Mouse (Mus musculus): ENCODE measurements around the gene Sppl3.
A peak's percentile ranks its signal among the peaks of the same experiment; 100 is the strongest.

Gene Sppl3

DNA sequence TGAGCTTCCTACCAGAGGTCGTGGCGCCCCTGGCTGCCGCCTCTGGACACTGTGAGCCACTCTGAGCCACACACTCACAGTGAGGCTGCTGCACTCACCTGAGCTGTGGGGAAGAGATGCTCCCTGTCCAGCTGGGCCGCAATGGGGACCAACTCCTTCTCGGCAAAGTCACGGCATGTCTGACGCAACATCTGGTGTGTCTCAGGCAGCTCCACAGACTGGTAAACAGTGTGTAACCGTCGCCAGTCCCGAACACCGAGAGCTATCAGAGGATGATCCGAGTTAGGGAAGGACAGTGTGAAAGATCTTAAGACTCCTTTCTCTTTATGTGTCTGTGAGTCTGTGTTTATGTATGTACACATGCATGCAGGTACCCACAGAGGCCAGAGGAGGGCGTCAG, 106.5 kb downstream of the Sppl3 start:
- H3K36me3 ChIP-seq (ENCODE audit: insufficient read depth, low read length): peaks cover 50% of the 10 kb centered on the region
- no peak for TF ChIP-seq NANOG (IDR thresholded peaks at IDR 0.05; ENCODE audit: borderline replicate concordance, low read length)
- TF ChIP-seq POU5F1 (IDR thresholded peaks at IDR 0.05; ENCODE audit: borderline replicate concordance, low read length): no peak
- TF ChIP-seq CTCF (conservative IDR thresholded peaks at IDR 0.05; ENCODE audit: low read length): no peak; the same call in 1 of the 2 replicates
- H3K27me3 ChIP-seq (ENCODE audit: insufficient read depth, low read length): no peaks in the 10 kb centered on the region
- H3K9me3 ChIP-seq (ENCODE audit: low read length): no peaks in the 10 kb centered on the region
- H3K4me3 ChIP-seq (replicated peaks; ENCODE audit: low read length): no peak overlapping the region; the same call in 1 of the 2 replicates
- peaks cover 69% of the 10 kb centered on the region for H3K4me1 ChIP-seq (replicated peaks; ENCODE audit: low read depth, low read length)

- peak within 1 kb of the TSS; percentile 97 for H3K4me3 ChIP-seq (replicated peaks; ENCODE audit: low read length)
- H3K4me1 ChIP-seq (replicated peaks; ENCODE audit: low read depth, low read length): peaks cover 54% of the 10 kb centered on the region
- no peaks in the 10 kb centered on the region for H3K27me3 ChIP-seq (ENCODE audit: insufficient read depth, low read length)
- no peaks in the 10 kb centered on the region for H3K9me3 ChIP-seq (ENCODE audit: low read length)
- peaks cover 57% of the 10 kb centered on the region for H3K36me3 ChIP-seq (ENCODE audit: insufficient read depth, low read length)
- TF ChIP-seq POU5F1 (IDR thresholded peaks at IDR 0.05; ENCODE audit: borderline replicate concordance, low read length) (no peak), NANOG (IDR thresholded peaks at IDR 0.05; ENCODE audit: borderline replicate concordance, low read length) (no peak), CTCF (conservative IDR thresholded peaks at IDR 0.05; ENCODE audit: low read length) (no peak)
Observed at GRCm38 (mm10) chr5:115118961-115119570, 108.1 kb downstream of the Sppl3 start, which contains the start of gene Acads. TSS of gene Acads (minus strand) at chr5:115119346.

DNA sequence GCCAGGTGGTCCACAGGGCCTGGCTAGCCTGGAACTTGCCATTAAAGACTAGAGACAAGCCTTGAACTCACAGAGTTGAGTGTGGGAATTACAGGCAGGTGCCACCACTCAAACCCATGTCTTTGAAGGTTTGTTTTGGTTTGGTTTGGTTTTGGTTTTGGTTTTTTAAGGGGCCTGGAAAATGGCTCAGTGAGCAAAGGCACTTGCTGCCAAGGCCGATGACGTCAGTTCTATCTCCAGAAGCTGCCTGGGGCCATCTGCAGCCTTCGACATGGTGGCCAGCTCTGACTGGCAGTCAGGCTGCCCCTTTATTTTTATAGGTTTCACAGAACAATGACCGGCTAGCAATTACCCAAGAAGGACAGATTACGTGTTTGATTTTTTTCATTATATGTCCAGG, 110.0 kb downstream of the Sppl3 start:
- no peak overlapping the region for H3K4me3 ChIP-seq (replicated peaks; ENCODE audit: low read length)
- no peaks in the 10 kb centered on the region for H3K27me3 ChIP-seq (ENCODE audit: insufficient read depth, low read length)
- no peak for TF ChIP-seq NANOG (IDR thresholded peaks at IDR 0.05; ENCODE audit: borderline replicate concordance, low read length)
- TF ChIP-seq CTCF (conservative IDR thresholded peaks at IDR 0.05; ENCODE audit: low read length): no peak
- no peak for TF ChIP-seq POU5F1 (IDR thresholded peaks at IDR 0.05; ENCODE audit: borderline replicate concordance, low read length)
- H3K9me3 ChIP-seq (ENCODE audit: low read length): no peaks in the 10 kb centered on the region
- H3K4me1 ChIP-seq (replicated peaks; ENCODE audit: low read depth, low read length): peaks cover 63% of the 10 kb centered on the region
- H3K36me3 ChIP-seq (ENCODE audit: insufficient read depth, low read length): peaks cover 60% of the 10 kb centered on the region

DNA sequence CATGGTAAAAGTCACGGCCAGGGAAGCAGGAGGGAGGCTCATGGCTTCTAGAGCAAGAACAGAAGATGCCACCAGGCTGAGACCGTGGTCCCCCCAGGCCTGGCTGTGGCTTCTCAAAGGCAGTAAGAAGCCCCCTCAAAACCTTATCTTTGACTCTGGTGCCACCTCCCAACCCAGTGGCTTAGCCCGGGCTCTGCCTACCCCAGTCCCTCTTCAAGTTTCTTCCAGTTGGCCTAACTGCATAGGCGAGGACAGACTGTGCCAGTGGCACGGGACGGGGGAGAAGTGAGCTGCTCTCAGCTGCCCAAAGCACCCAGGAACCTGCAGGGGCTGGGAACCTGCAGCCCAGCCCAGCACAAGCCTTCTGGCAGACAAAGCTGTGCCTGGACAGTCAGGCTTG, 113.8 kb downstream of the Sppl3 start:
- H3K4me3 ChIP-seq (replicated peaks; ENCODE audit: low read length): no peak overlapping the region
- H3K9me3 ChIP-seq (ENCODE audit: low read length): no peaks in the 10 kb centered on the region
- peaks cover 60% of the 10 kb centered on the region for H3K4me1 ChIP-seq (replicated peaks; ENCODE audit: low read depth, low read length)
- TF ChIP-seq POU5F1 (IDR thresholded peaks at IDR 0.05; ENCODE audit: borderline replicate concordance, low read length): no peak
- no peak for TF ChIP-seq CTCF (conservative IDR thresholded peaks at IDR 0.05; ENCODE audit: low read length)
- TF ChIP-seq NANOG (IDR thresholded peaks at IDR 0.05; ENCODE audit: borderline replicate concordance, low read length): no peak
- H3K36me3 ChIP-seq (ENCODE audit: insufficient read depth, low read length): peaks cover 75% of the 10 kb centered on the region
- no peaks in the 10 kb centered on the region for H3K27me3 ChIP-seq (ENCODE audit: insufficient read depth, low read length)

DNA sequence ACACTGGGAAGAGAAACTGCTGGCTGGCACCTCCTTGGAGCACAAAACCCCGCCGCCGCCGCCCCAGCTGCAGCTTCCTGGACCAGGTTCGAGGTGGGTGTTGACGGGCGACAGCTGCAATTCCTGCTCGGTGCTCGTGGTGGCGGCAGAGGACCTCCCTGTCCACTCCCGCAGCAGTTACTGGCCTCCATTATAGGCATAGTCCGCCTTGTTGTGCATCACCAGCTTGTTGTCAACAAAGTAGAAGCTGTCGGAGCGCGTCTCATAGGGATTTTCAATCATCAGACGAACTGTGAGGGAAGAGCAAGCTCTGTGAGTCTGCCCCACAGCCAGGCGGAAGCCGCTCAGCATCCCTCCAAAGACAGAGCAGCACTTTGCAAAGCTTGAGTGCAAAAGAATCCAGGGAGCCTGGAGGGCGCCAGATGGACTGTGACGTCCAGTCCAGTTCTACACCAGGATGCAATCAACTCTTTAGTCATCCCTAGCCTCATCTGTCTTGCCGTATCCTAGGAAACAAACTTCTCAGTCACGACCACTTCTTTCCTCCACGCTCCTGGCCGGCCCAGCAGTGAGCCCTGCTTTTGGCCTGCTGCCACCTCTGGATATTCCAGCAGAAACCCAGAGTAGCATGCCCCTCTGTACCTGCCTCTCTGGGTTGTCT, 114.4 kb downstream of the Sppl3 start:
- no peaks in the 10 kb centered on the region for H3K27me3 ChIP-seq (ENCODE audit: insufficient read depth, low read length)
- peaks cover 81% of the 10 kb centered on the region for H3K36me3 ChIP-seq (ENCODE audit: insufficient read depth, low read length)
- H3K4me3 ChIP-seq (replicated peaks; ENCODE audit: low read length): peak overlapping the region; percentile 35; the same call in 1 of the 2 replicates
- no peak for TF ChIP-seq NANOG (IDR thresholded peaks at IDR 0.05; ENCODE audit: borderline replicate concordance, low read length)
- TF ChIP-seq CTCF (conservative IDR thresholded peaks at IDR 0.05; ENCODE audit: low read length): peak; percentile 78
- H3K9me3 ChIP-seq (ENCODE audit: low read length): no peaks in the 10 kb centered on the region
- H3K4me1 ChIP-seq (replicated peaks; ENCODE audit: low read depth, low read length): peaks cover 60% of the 10 kb centered on the region

- peak overlapping the region; percentile 35; the same call in 1 of the 2 replicates for H3K4me3 ChIP-seq (replicated peaks; ENCODE audit: low read length)
- H3K27me3 ChIP-seq (ENCODE audit: insufficient read depth, low read length): no peaks in the 10 kb centered on the region
- no peaks in the 10 kb centered on the region for H3K9me3 ChIP-seq (ENCODE audit: low read length)
- no peak for TF ChIP-seq CTCF (conservative IDR thresholded peaks at IDR 0.05; ENCODE audit: low read length)
- no peak for TF ChIP-seq POU5F1 (IDR thresholded peaks at IDR 0.05; ENCODE audit: borderline replicate concordance, low read length)
- no peak for TF ChIP-seq NANOG (IDR thresholded peaks at IDR 0.05; ENCODE audit: borderline replicate concordance, low read length)
- H3K4me1 ChIP-seq (replicated peaks; ENCODE audit: low read depth, low read length): peaks cover 55% of the 10 kb centered on the region
- peaks cover 95% of the 10 kb centered on the region for H3K36me3 ChIP-seq (ENCODE audit: insufficient read depth, low read length)
Observed at GRCm38 (mm10) chr5:115126578-115127312, 115.8 kb downstream of the Sppl3 start.

DNA sequence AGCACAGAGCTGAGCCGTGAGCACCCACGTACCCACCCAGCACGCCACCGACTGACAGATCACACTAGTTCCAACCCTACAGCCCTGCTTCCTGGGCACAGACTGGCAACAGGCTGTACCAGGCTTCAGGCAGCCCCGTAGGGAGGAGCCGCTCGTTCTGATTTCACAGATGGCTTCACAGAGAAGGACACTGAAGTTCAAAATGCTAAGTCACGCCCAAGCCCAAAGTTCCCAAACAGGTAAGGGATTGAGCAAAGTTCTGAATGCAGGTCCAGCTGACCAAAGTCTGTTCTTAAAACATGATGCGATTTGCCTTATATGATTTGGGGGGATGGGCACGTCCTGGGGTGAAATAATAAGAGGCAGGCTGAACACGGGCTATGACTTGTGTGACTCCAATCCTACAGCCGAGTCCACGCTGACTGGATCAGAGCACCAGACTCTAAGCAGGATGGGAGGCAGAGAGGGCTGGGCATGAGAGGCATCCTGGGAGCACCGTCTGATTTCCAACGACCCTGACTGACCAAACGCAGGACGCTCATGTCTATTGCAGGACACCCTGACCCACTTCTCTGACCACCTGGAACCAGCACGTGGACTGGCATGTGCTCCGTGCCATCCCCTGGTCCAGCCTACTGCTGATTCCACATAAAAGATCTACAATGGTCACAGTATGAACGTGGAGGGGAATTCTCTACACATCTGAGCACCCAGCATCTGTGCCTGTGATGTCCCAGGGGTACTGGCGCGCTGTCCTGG, 116.7 kb downstream of the Sppl3 start:
- peak overlapping the region; percentile 35; the same call in 1 of the 2 replicates for H3K4me3 ChIP-seq (replicated peaks; ENCODE audit: low read length)
- H3K27me3 ChIP-seq (ENCODE audit: insufficient read depth, low read length): no peaks in the 10 kb centered on the region
- peaks cover 55% of the 10 kb centered on the region for H3K4me1 ChIP-seq (replicated peaks; ENCODE audit: low read depth, low read length)
- no peak for TF ChIP-seq POU5F1 (IDR thresholded peaks at IDR 0.05; ENCODE audit: borderline replicate concordance, low read length)
- TF ChIP-seq CTCF (conservative IDR thresholded peaks at IDR 0.05; ENCODE audit: low read length): no peak
- TF ChIP-seq NANOG (IDR thresholded peaks at IDR 0.05; ENCODE audit: borderline replicate concordance, low read length): no peak
- H3K36me3 ChIP-seq (ENCODE audit: insufficient read depth, low read length): peaks cover 95% of the 10 kb centered on the region
- H3K9me3 ChIP-seq (ENCODE audit: low read length): no peaks in the 10 kb centered on the region

GRCm38 (mm10) chr5:115129328-115129727, 118.4 kb downstream of the Sppl3 start:
- Histone ChIP-seq H3K4me1 (replicated peaks; ENCODE audit: low read depth, low read length) (peaks cover 67% of the 10 kb centered on the region), H3K4me3 (replicated peaks; ENCODE audit: low read length) (no peak overlapping the region), H3K27me3 (ENCODE audit: insufficient read depth, low read length) (peaks cover 6% of the 10 kb centered on the region; the same call in 1 of the 2 replicates), H3K36me3 (ENCODE audit: insufficient read depth, low read length) (peaks cover 84% of the 10 kb centered on the region), H3K9me3 (ENCODE audit: low read length) (no peaks in the 10 kb centered on the region)
- TF ChIP-seq NANOG (IDR thresholded peaks at IDR 0.05; ENCODE audit: borderline replicate concordance, low read length) (no peak), CTCF (conservative IDR thresholded peaks at IDR 0.05; ENCODE audit: low read length) (peak; percentile 27), POU5F1 (IDR thresholded peaks at IDR 0.05; ENCODE audit: borderline replicate concordance, low read length) (no peak)
